Mouse (Mus musculus) erythroblast, adult 5-6 weeks (primary cell): ENCODE data around the gene Cdkn2d. TPM values are rescaled to one million over a fixed set of nuclear protein-coding genes. Genes with fewer than 3 reads are reported as not detected.
A peak's percentile ranks its signal among the peaks of the same experiment; 100 is the strongest.

ENCODE experiments used
- ATAC-seq: replicated peaks from 2 replicates; pipeline ENCODE4 v1.8.0; 2016; ENCODE audit warnings: moderate number of reproducible peaks, mild to moderate bottlenecking, moderate TSS enrichment, inconsistent platforms; ENCODE audit not compliant: poor library complexity, low FRiP score, severe bottlenecking
- total RNA-seq, 2 experiments: library from RNA; stranded (forward) in 1 of 2; stranded (reverse) in 1 of 2; fragments of 150-400 nt in 1 of 2; fragments of 200-764, 138-1000 nt in 1 of 2; gene quantifications; 2 replicates each; pipeline versions ENCODE4 v1.2.3 to v1.2.4; 2015 to 2017; ENCODE audit warnings: low replicate concordance in 2 of 2

Gene Cdkn2d
- total RNA-seq, 2 experiments from 2014 or later, result 15.9 to 29.4 TPM

DNA sequence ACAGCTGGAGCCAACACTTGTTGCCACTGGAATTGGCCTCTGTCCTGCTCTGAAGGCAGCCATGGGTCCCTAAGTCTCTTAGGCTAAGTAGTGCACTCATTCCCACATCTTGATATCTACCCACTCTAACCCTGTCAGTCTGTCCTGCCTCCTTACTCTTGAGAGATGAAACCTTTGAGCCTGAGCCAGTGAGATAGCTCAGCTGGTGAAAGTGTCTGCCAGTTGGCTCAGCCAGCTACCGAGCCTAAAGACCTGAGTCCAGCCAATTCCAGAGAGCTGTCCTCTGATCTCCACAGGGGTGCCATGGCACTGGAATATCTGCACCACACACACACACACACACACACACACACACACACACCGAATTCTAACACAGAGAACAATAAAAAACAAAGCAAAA, 40.7 kb downstream of the Cdkn2d start:
- ATAC-seq, result no peak

- ATAC-seq, result no peak
Observed at GRCm38 (mm10) chr9:21249629-21250508, 41.3 kb downstream of the Cdkn2d start.

DNA sequence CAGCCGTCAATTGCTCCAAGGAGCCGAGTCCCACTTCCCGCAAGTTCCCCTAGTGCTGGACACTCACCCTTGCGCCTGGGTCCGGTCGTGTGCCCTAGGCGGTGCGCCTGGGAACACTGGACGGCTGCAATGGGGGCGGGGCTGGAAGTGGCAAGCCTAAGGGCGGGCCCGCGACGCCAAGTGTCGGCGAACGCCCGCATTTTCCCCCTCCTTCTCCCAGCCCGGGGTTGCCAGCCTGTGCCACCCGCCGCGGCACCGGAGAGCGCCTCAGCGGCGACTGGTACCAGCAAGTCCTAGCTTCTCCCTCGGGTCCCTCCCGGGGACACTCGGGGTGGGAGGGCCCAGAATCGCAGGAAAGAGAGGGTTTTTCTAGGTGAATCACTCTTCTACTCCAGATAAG, 42.9 kb downstream of the Cdkn2d start, which contains the start of gene S1pr5:
Gene S1pr5 (minus strand): TSS at position 118 of the 400 bp plus-strand sequence.
- ATAC-seq, result no peak

DNA sequence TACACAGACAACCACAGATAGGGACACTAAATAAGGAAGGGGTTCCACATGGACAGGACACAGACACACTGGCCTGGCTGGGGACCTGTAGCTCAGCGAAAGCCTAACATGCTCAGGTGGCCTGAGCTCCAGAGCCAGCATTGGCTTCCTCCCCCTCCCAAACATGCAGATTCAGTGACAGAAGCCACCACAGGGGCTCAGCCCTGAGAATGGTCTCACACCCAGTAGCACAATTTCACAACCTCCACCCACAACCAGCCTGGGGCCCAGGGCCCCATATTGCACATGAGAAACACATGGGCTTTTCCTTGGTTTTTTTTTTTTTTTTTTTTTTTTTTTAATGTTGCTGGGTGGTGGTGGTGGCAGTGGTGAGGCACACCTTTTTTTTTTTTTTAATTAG, 44.9 kb downstream of the Cdkn2d start:
- ATAC-seq, result no peak

DNA sequence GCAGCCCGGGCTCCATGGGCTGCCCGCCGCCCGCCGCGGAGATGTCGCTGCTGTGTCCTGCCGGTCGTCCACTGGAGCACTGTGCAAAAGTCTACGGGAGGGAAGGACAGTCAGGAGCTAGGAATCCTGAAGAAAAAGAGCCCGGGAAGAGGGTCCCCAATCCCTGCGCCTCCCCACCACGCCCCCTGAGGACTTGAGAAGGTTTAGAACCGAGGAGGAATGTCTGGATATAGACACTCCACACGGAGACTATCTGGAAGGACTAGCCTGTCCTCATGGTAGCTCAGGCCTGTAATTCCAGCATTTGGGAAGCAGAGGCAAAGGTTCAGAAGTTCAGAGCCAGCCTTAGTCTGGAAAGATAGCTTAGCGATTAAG, 46.1 kb downstream of the Cdkn2d start:
- no peak for ATAC-seq

- ATAC-seq, result no peak
Observed at GRCm38 (mm10) chr9:21244428-21245112, 46.6 kb downstream of the Cdkn2d start.

- ATAC-seq, result no peak
Observed at GRCm38 (mm10) chr9:21243826-21244427, 47.3 kb downstream of the Cdkn2d start.

DNA sequence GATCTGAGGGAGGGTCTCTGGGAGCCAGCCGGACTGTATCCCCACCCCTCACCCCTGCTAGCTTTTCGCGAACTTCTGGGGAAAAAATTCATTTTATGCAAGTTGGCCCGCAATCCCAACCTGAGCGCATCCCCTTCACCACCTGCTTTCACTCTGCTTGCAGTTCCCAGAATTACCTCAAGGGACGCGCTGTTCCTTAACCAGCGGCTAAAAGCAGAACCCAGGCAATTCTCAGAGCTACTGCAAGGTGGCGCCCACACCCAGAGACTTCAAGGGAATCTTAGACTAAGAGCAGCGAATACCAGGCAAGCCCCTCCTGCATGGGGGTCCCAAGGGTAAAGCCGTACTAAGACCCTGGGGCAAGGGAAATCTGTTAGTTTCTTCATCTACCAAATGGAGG, 49.9 kb downstream of the Cdkn2d start:
- ATAC-seq, result peak; percentile 80

DNA sequence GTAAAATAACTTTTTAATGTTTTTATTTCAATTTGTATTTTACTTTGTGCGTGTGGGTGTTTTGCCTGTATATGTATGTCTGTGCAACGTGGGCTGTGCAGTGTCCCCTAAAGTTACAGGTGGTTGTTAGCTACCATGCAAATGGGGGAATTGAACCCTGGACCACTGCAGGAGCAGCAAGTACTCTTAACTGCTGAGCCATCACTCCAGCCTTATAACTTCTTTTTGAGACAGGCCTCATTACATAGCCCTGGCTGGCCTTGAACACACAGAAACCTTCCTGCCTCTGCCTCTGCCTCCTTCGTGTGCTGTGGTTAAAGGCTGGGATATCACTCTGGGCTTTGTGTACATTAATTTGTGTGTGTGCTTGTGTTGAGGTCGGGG, 51.8 kb downstream of the Cdkn2d start:
- no peak for ATAC-seq

DNA sequence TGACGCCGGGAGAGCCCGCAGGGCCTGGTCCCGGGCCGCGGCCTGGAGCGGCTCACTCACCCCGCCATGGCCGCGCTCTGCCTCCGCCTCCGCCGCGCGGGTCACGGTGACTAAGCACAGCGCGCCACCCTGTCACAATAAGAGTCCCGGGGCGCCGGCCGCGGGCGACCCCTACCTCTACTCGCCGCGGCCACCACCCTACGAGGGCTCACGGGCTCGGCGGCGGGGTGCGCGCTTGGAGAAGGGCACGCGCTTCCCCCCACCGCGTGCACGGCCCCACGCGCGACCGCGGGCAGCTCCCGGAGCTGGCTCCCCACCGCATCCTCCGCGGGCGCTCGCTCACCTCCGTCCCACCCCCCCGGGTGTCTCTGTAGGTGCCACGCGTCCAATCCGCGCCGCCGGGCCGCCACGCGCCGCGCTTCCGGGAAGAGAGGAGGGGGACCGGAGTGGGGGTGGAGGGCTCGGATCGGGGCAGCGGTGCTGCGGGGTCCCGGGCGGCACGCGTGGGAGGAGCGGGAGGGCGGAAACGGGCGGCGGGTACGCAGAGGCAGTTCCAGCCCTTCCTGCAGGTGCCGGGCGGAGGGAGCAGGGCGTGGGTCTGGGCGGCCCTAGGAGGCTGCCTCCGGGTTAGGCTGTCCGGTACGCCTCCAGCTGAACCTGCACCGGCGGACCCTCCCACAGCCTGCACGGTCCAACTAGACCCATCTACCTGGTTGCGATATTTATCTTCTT, 52.3 kb downstream of the Cdkn2d start, which contains the start of gene Keap1:
Gene Keap1 (minus strand): TSS at position 629 of the 732 bp plus-strand sequence.
- peak; percentile 68 for ATAC-seq

Other genes starting within 250 kb of the Cdkn2d start
- gene Zglp1, start 224.3 kb downstream of the Cdkn2d start, total RNA-seq (2015; ENCODE audit: low replicate concordance), result not detected in 2 replicates
- gene Zglp1, start 224.3 kb downstream of the Cdkn2d start, total RNA-seq (2017; ENCODE audit: low replicate concordance), result not detected in 2 replicates
- 2.3 TPM in 1 of 2 replicates, not detected in the other for gene Gm49373, start 218.3 kb downstream of the Cdkn2d start, total RNA-seq (2015; ENCODE audit: low replicate concordance)
- not detected in 2 replicates for gene Gm49373, start 218.3 kb downstream of the Cdkn2d start, total RNA-seq (2017; ENCODE audit: low replicate concordance)
- gene Fdx1l, start 217.8 kb downstream of the Cdkn2d start, total RNA-seq (2015; ENCODE audit: low replicate concordance), result 8.4 TPM in 1 of 2 replicates, not detected in the other
- gene Fdx1l, start 217.8 kb downstream of the Cdkn2d start, total RNA-seq (2017; ENCODE audit: low replicate concordance), result 1.4 and 13.7 TPM in 2 replicates
- gene Gm38431, start 199.4 kb downstream of the Cdkn2d start, total RNA-seq (2015; ENCODE audit: low replicate concordance), result 19.4 and 20.9 TPM in 2 replicates
- 1.8 and 3.6 TPM in 2 replicates for gene Gm38431, start 199.4 kb downstream of the Cdkn2d start, total RNA-seq (2017; ENCODE audit: low replicate concordance)
- gene Raver1, start 199.4 kb downstream of the Cdkn2d start, total RNA-seq (2015; ENCODE audit: low replicate concordance), result 4.0 and 11.7 TPM in 2 replicates
- 3.8 and 7.8 TPM in 2 replicates for gene Raver1, start 199.4 kb downstream of the Cdkn2d start, total RNA-seq (2017; ENCODE audit: low replicate concordance)
- gene Tyk2, start 160.2 kb downstream of the Cdkn2d start, total RNA-seq (2015; ENCODE audit: low replicate concordance), result 2.7 and 4.2 TPM in 2 replicates
- 3.3 and 5.3 TPM in 2 replicates for gene Tyk2, start 160.2 kb downstream of the Cdkn2d start, total RNA-seq (2017; ENCODE audit: low replicate concordance)
- gene Cdc37, start 141.4 kb downstream of the Cdkn2d start, total RNA-seq (2015; ENCODE audit: low replicate concordance), result 21.9 and 29.8 TPM in 2 replicates
- gene Cdc37, start 141.4 kb downstream of the Cdkn2d start, total RNA-seq (2017; ENCODE audit: low replicate concordance), result 35.5 and 75.3 TPM in 2 replicates
- gene Pde4a, start 125.7 kb downstream of the Cdkn2d start, total RNA-seq (2015; ENCODE audit: low replicate concordance), result 2.5 and 2.7 TPM in 2 replicates
- gene Pde4a, start 125.7 kb downstream of the Cdkn2d start, total RNA-seq (2017; ENCODE audit: low replicate concordance), result 0.77 and 1.1 TPM in 2 replicates
- gene Keap1, start 52.0 kb downstream of the Cdkn2d start, total RNA-seq (2015; ENCODE audit: low replicate concordance), result 4.6 and 6.9 TPM in 2 replicates
- 6.8 and 8.9 TPM in 2 replicates for gene Keap1, start 52.0 kb downstream of the Cdkn2d start, total RNA-seq (2017; ENCODE audit: low replicate concordance)
- 1.7 TPM in 1 of 2 replicates, not detected in the other for gene S1pr5, start 43.0 kb downstream of the Cdkn2d start, total RNA-seq (2015; ENCODE audit: low replicate concordance)
- gene S1pr5, start 43.0 kb downstream of the Cdkn2d start, total RNA-seq (2017; ENCODE audit: low replicate concordance), result 1.1 and 3.2 TPM in 2 replicates
- gene Atg4d, start 26.1 kb downstream of the Cdkn2d start, total RNA-seq (2015; ENCODE audit: low replicate concordance), result 11.9 TPM in 2 replicates
- gene Atg4d, start 26.1 kb downstream of the Cdkn2d start, total RNA-seq (2017; ENCODE audit: low replicate concordance), result 31.9 and 59.8 TPM in 2 replicates
- 14.0 and 26.7 TPM in 2 replicates for gene Kri1, start 3.4 kb downstream of the Cdkn2d start, total RNA-seq (2015; ENCODE audit: low replicate concordance)
- gene Kri1, start 3.4 kb downstream of the Cdkn2d start, total RNA-seq (2017; ENCODE audit: low replicate concordance), result 16.7 and 22.3 TPM in 2 replicates
- gene Ap1m2, start 20.9 kb upstream of the Cdkn2d start, total RNA-seq (2015; ENCODE audit: low replicate concordance), result 0.58 TPM in 1 of 2 replicates, not detected in the other
- gene Ap1m2, start 20.9 kb upstream of the Cdkn2d start, total RNA-seq (2017; ENCODE audit: low replicate concordance), result not detected in 2 replicates
- gene Slc44a2, start 29.3 kb upstream of the Cdkn2d start, total RNA-seq (2015; ENCODE audit: low replicate concordance), result 10.6 and 17.1 TPM in 2 replicates
- gene Slc44a2, start 29.3 kb upstream of the Cdkn2d start, total RNA-seq (2017; ENCODE audit: low replicate concordance), result 11.7 and 14.5 TPM in 2 replicates
- gene Ilf3, start 76.5 kb upstream of the Cdkn2d start, total RNA-seq (2015; ENCODE audit: low replicate concordance), result 12.5 and 15.2 TPM in 2 replicates
- gene Ilf3, start 76.5 kb upstream of the Cdkn2d start, total RNA-seq (2017; ENCODE audit: low replicate concordance), result 14.2 and 16.5 TPM in 2 replicates
- 1.7 and 8.8 TPM in 2 replicates for gene Qtrt1, start 120.4 kb upstream of the Cdkn2d start, total RNA-seq (2015; ENCODE audit: low replicate concordance)
- 1.4 and 5.1 TPM in 2 replicates for gene Qtrt1, start 120.4 kb upstream of the Cdkn2d start, total RNA-seq (2017; ENCODE audit: low replicate concordance)
- gene Dnm2, start 133.5 kb upstream of the Cdkn2d start, total RNA-seq (2015; ENCODE audit: low replicate concordance), result 40.5 and 46.4 TPM in 2 replicates
- 72.2 and 100 TPM in 2 replicates for gene Dnm2, start 133.5 kb upstream of the Cdkn2d start, total RNA-seq (2017; ENCODE audit: low replicate concordance)
- gene Tmed1, start 218.8 kb upstream of the Cdkn2d start, total RNA-seq (2015; ENCODE audit: low replicate concordance), result 2.1 and 3.6 TPM in 2 replicates
- gene Tmed1, start 218.8 kb upstream of the Cdkn2d start, total RNA-seq (2017; ENCODE audit: low replicate concordance), result 0.85 and 5.9 TPM in 2 replicates
- 37.3 and 39.5 TPM in 2 replicates for gene AB124611, start 234.8 kb upstream of the Cdkn2d start, total RNA-seq (2015; ENCODE audit: low replicate concordance)
- 39.3 and 42.3 TPM in 2 replicates for gene AB124611, start 234.8 kb upstream of the Cdkn2d start, total RNA-seq (2017; ENCODE audit: low replicate concordance)